In the genomic region with DNA sequence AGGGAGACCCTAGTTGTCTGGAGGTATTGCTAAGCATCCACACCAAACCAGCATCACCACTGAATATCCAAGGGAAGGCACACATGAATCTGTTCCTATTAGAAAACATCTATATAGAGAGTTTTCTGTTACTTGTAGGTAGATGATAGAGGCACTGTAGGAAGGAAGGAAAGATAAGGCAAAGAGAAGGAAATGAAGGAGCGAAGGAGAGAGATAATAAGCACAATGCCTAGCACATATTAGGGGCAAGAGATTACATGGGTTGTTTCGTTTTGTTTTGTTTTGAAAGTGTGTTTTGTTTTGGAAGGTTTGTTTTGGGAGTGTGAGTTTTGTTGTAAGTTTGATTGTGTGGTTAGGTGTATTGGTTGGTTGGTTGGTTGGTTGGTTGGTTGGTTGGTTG, we compare ENCODE assay signal across 27 mouse cellular contexts.
"Had no signal": no experiment of that assay in that cellular context is flagged by ENCODE, and none has a peak within 500 bp of the region (broad histone marks: within the 10 kb centered on the region; RNA-seq: fewer than 3 reads in every experiment).

No protein-coding gene starts in this region.

- H3K9me3 ChIP-seq: embryonic facial prominence, embryonic 10.5 days; embryonic facial prominence, embryonic 12.5 days; embryonic facial prominence, embryonic 13.5 days; embryonic facial prominence, embryonic 15.5 days; forebrain, embryonic 10.5 days; forebrain, embryonic 12.5 days; forebrain, embryonic 13.5 days; forebrain, embryonic 15.5 days had no signal

- H3K4me1 ChIP-seq: embryonic facial prominence, embryonic 12.5 days; embryonic facial prominence, embryonic 13.5 days; embryonic facial prominence, embryonic 15.5 days had no signal

- H3K27ac ChIP-seq: embryonic facial prominence, embryonic 10.5 days; embryonic facial prominence, embryonic 12.5 days; embryonic facial prominence, embryonic 13.5 days; embryonic facial prominence, embryonic 15.5 days; forebrain, embryonic 10.5 days; forebrain, embryonic 12.5 days; forebrain, embryonic 13.5 days; forebrain, embryonic 15.5 days; gastrocnemius, adult 2 months; heart, adult 2 months had no signal

- H3K4me2 ChIP-seq: embryonic facial prominence, embryonic 12.5 days; embryonic facial prominence, embryonic 13.5 days; embryonic facial prominence, embryonic 15.5 days; forebrain, embryonic 12.5 days; forebrain, embryonic 13.5 days; forebrain, embryonic 15.5 days had no signal

- ATAC-seq: forebrain, embryonic 13.5 days; forebrain, embryonic 14.5 days; forebrain, embryonic 15.5 days; forebrain, embryonic 16.5 days; forebrain, postnatal 0 days had no signal

- H3K4me3 ChIP-seq: embryonic facial prominence, embryonic 10.5 days; embryonic facial prominence, embryonic 12.5 days; embryonic facial prominence, embryonic 13.5 days; embryonic facial prominence, embryonic 15.5 days; erythroblast, embryonic 14.5 days; forebrain, embryonic 10.5 days; forebrain, embryonic 12.5 days; forebrain, embryonic 13.5 days; forebrain, embryonic 15.5 days; gastrocnemius, adult 2 months; heart, adult 2 months had no signal

- H3K36me3 ChIP-seq: embryonic facial prominence, embryonic 10.5 days; embryonic facial prominence, embryonic 12.5 days; embryonic facial prominence, embryonic 13.5 days; embryonic facial prominence, embryonic 15.5 days; forebrain, embryonic 10.5 days; forebrain, embryonic 12.5 days; forebrain, embryonic 15.5 days had no signal

- H3K27me3 ChIP-seq: embryonic facial prominence, embryonic 12.5 days; embryonic facial prominence, embryonic 13.5 days; embryonic facial prominence, embryonic 15.5 days had no signal

- H3K9ac ChIP-seq: embryonic facial prominence, embryonic 12.5 days; embryonic facial prominence, embryonic 13.5 days; embryonic facial prominence, embryonic 15.5 days; forebrain, embryonic 12.5 days; forebrain, embryonic 13.5 days; forebrain, embryonic 15.5 days; forebrain, postnatal 0 days had no signal

- DNase-seq: cerebellum, adult 8-10 months; cerebellum, adult 9-10 months; cerebellum, adult 9-11 months; cerebellum, postnatal 10 days; cerebellum, postnatal 14 days; cerebellum, postnatal 25 days; cerebellum, postnatal 36 days; embryo, embryonic 11 days; forebrain, postnatal 0 days; gastrocnemius, adult 2 months; gastrocnemius, postnatal 10 days; gastrocnemius, postnatal 14 days; gastrocnemius, postnatal 25 days; gastrocnemius, postnatal 36 days; heart, adult 18-20 months; heart, adult 2 months had no signal
